Mouse (Mus musculus) forelimb bud, embryonic 11.5 days (tissue): Measurements from ENCODE around the gene Ppp4r4.
"Not testable (repeated sequence)": the region's sequence is repeated elsewhere in the genome, so short reads cannot be mapped to it uniquely, and the experiment has no call there.

Source experiments
- DNase-seq: peaks from one replicate; pipeline ENCODE4 v3.0.0-alpha.2; 2012; ENCODE audit warnings: low read depth, low spot score

Gene Ppp4r4

DNA sequence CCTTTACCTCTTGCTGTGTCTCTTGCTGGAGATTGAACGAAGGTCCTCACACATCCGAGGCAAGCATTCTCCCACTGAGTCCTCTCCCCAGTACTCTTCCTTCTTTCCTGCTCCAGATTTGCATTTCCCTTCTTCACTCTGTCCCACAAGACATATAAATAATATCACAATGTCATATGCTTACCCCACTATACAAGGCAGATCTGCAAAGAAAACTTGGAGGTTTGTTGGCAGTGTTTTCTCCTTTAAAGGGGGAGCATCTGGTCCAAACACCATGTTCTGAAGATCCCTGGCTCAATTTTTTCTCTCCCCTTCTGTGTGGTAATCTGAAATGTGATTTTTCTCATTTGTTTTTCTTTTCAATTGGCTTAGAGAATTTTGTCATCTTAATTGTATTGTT lies 102.3 kb downstream of the Ppp4r4 start:
- DNase-seq = no peak

- DNase-seq = no peak
These were observed 103.8 kb downstream of the Ppp4r4 start for GRCm38 (mm10) chr12:103635846-103636245.

GRCm38 (mm10) chr12:103643336-103643735 lies 111.3 kb downstream of the Ppp4r4 start:
- peak; percentile 66 for DNase-seq

DNA sequence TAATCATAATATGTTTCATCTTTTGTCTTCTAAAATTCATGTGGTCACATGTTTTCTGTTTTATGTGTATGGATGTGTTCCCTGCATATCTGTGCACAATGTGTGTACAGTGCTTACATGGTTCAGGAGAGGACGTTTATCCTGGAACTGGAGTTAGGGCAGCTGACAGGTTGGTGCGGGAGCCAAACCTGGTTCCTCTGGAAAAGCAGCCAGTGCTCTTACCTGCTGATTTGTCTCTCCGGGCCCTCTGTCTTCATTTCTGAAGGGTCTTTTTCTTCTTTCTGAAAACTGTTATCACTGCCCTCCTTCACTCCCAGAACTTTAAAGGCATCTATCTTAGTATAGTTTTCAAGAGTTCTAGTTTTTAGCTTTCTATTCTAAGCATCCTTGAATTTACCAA lies 111.7 kb downstream of the Ppp4r4 start:
- no peak for DNase-seq

GRCm38 (mm10) chr12:103644601-103645000 lies 112.5 kb downstream of the Ppp4r4 start:
- DNase-seq = no peak

DNA sequence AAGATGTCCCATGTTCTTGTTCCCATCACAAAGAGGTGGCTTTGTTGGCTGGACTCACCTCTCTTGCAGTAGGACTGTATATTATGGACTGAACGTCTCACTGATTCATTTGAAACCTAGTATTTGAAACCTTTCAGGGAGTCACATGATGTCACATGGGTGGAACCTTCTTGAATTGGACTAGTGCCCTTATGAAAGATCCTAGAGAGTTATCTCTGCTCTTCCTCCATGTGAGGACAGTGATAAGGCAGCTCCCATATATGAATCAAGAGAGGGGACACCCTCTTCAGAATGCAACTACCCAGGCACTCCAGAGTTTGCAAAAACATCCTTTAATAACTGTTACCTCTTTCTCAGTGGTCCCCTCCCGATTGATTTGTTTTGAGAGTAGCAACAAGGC lies 114.2 kb downstream of the Ppp4r4 start:
- no peak for DNase-seq

GRCm38 (mm10) chr12:103653836-103654235 lies 121.8 kb downstream of the Ppp4r4 start:
- no peak for DNase-seq

DNA sequence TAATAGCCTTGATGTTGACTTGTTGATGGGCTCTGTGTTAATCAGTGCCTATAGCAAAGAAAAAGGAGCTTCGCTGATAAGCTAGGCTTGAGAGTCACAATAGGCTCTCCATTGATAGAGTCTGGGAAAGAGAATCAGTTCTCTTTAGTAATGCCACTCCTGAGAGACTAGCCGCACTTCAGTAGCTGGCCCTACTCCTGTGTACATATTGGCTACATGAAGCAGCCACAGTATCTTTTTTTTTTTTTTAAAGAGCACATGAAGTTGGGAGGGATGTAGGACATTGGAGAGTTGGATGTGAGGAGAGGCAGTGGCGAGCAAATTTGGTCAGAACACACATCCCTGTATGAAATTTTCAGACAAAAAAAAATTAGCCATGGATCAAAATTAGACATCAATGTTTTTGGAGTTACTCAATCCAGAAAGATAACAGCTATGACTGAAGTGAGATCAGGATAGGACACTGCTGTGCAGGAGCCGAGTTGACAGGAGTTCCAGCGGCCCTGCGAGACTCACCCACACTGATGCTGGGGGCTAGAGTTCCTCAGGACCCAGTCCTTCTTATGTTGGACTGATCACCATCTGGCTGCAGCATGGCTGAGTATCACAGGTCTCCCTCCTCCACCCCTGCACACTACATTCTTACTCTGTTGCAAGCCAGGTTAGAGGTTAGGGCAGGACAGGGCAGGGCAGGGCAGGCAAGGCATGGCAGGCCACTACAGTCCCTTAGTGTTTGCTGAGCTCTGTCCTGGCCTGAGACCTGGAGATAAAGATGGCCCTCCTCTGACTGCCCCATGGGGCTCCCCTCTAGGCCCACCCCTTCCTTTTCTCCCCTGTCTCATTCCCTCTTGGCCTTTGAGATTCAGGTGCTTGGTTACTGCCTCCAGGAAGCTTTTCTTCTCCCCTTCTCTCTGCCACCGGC lies 123.3 kb downstream of the Ppp4r4 start:
- DNase-seq = no peak

GRCm38 (mm10) chr12:103656848-103657626 lies 125.0 kb downstream of the Ppp4r4 start, which contains the start of gene Serpina6:
Serpina6 (minus strand) TSS chr12:103657212.
- no peak for DNase-seq

DNA sequence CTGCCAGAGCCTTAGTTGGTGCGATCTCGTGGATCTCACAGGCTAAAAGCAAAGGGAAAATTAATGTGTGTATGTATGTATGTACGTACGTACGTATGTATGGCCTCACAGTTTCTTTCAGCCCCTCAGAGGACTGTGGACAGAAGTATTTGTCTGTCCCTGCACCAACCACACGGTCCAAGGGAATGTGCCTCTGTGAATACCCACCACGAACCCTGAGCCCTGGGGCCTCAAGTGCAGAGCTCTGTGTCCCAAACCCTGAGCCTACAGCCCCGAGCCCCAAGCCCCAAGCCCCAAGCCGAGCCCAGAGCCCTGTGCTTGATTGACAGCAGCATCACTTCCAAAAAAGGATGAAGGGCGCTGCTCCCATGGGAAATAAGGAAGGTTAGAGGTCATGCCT lies 125.9 kb downstream of the Ppp4r4 start:
- DNase-seq = no peak

DNA sequence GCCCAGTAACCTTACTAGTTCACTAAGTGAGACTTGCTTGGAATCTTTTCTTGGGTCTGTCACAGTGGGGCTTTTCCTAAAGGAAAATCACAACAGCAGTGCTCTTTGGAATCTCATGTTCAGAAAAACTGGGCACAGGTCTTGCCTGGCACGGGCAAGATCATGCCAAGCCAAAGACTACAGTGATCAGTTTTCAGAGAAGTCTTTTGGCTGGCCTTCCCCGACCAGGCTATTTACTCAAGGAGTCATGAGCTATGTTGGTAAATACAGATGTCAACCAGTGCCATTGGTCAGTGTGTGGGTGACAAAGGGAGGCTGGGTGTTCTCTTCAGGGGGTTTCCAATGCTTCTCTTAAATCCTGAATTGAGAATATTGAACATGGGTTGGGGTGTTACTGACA lies 127.1 kb downstream of the Ppp4r4 start:
- DNase-seq = no peak

DNA sequence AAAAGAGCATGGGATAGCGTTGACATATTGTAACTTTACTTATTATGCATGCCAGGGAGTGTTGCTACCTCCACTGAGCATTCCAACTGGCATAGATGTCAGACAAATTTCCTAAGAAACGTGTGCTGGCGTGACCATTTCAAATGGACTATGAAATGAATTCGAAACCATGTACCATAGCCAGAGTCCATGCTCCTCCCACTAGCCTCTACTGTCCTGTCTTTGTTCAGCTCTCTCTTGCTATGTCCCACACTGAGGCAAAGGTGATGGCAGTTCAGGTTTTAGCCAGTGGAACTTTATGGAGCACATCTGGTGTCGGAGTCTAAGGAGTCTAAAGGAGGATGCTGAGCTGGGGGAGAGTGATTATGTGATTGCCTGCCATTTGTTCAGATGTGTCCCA lies 128.0 kb downstream of the Ppp4r4 start:
- DNase-seq = no peak

DNA sequence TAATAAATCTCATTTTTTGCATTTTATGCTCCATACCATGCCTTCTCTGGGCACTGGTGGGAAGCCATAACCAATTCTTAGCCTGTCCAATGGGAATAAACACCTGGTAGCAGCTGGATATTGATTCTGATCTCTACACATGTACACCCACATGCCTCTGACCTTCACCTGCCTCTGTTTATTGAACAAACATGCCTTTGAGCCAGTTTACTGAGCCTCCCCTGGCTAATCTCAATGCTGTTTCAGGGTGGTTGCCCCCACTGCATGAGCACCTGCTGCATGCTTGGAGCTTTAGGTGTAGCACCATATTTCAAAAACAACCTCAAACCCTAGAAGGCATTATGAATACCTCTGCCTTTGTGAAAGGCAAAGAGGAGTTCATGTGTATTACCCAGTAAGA lies 130.0 kb downstream of the Ppp4r4 start:
- not testable (repeated sequence) for DNase-seq
